Mouse (Mus musculus) G1E (cell line): ENCODE results near the gene Ifnz.

Source experiments
- CTCF ChIP-seq: IDR thresholded peaks from 2 replicates; pipeline ENCODE4 v1.5.1; 2012; ENCODE audit warnings: low read depth, low read length, inconsistent platforms, mixed read lengths
- GATA1 ChIP-seq: IDR thresholded peaks from 2 replicates; pipeline ENCODE4 v1.6.1; 2012; ENCODE audit warnings: borderline replicate concordance, low read length, inconsistent platforms, mixed read lengths

GRCm38 (mm10) chr4:88738480-88738879, 43.5 kb upstream of the Ifnz start:
- TF ChIP-seq CTCF, result peak; percentile 77
- no peak for TF ChIP-seq GATA1
